Mouse (Mus musculus) lung, adult 2 months (tissue): ENCODE measurements at regions not wholly inside any gene's neighbourhood (a gene's known extent, or its start where the extent isn't known, plus 50 kb on each side); places are given as distances from the start of the nearest gene placed in this dataset.

Source experiments
- CTCF ChIP-seq: fragments of 200-500 bp; IDR thresholded peaks from 2 replicates; pipeline ENCODE4 v1.5.1; 2011; ENCODE audit warnings: mild to moderate bottlenecking, low read length, control low read depth; ENCODE audit not compliant: insufficient read depth
- POLR2A ChIP-seq: fragments of 200-500 bp; IDR thresholded peaks from 2 replicates; pipeline ENCODE4 v1.6.1; 2011; ENCODE audit warnings: low read depth, mild to moderate bottlenecking, control low read depth, low read length, borderline replicate concordance; ENCODE audit errors: extremely low read depth

- TF ChIP-seq CTCF (no peak), POLR2A (no peak)
These were observed 639.4 kb upstream of the A1bg start for GRCm38 (mm10) chr15:61562252-61562651.
